Mouse (Mus musculus) heart, embryonic 10.5 days (tissue): Measurements from ENCODE around the gene D17Wsu92e. TPM values are rescaled to one million over a fixed set of nuclear protein-coding genes. Genes with fewer than 3 reads are reported as not detected.

Experiments
- DNase-seq: peaks from one replicate; pipeline ENCODE4 v3.0.0-alpha.2; 2017; ENCODE audit warnings: low spot score
- H3K27ac ChIP-seq: fragments of 300-500 bp; sonication (generic); 2 replicates; pipeline ENCODE4 v1.5.1; 2016; ENCODE audit warnings: mild to moderate bottlenecking
- H3K27me3 ChIP-seq: fragments of 300-500 bp; sonication (generic); 2 replicates; pipeline ENCODE4 v1.6.1; 2016; ENCODE audit warnings: mild to moderate bottlenecking; ENCODE audit not compliant: poor library complexity, insufficient read depth, severe bottlenecking
- H3K36me3 ChIP-seq: fragments of 300-500 bp; sonication (generic); 2 replicates; pipeline ENCODE4 v1.6.1; 2016; ENCODE audit warnings: mild to moderate bottlenecking, moderate library complexity
- H3K4me1 ChIP-seq: fragments of 300-500 bp; sonication (generic); 2 replicates; pipeline ENCODE4 v1.6.1; 2016; ENCODE audit warnings: mild to moderate bottlenecking
- H3K4me3 ChIP-seq: fragments of 300-500 bp; sonication (generic); 2 replicates; pipeline ENCODE4 v1.5.1; 2016; ENCODE audit warnings: mild to moderate bottlenecking, moderate library complexity
- H3K9me3 ChIP-seq: fragments of 300-500 bp; sonication (generic); 2 replicates; pipeline ENCODE4 v1.6.1; 2016; ENCODE audit warnings: mild to moderate bottlenecking, moderate library complexity
- WGBS: fragments of 180-500 bp; shearing (Covaris S2); methylation state at CpG from one replicate; pipeline ENCODE4 v1.1.7; 2016; 5-methylcytosine and 5-hydroxymethylcytosine counted together
- polyA plus RNA-seq: library from polyadenylated mRNA; unstranded; fragments of >200 nt; fragmentation: Nextera tagmentation; extraction: Ambion mirVana; gene quantifications from 2 replicates; pipeline ENCODE4 v1.2.1, GENCODE M21; 2016

The D17Wsu92e gene
- polyA plus RNA-seq, 1 experiment from 2014 or later: 17.2 TPM

- Histone ChIP-seq H3K4me3 (no peak overlapping the region), H3K4me1 (peaks cover 18% of the 10 kb centered on the region), H3K27ac (no peak overlapping the region), H3K9me3 (peaks cover 5% of the 10 kb centered on the region; the same call in 1 of the 2 replicates), H3K36me3 (peaks cover 56% of the 10 kb centered on the region), H3K27me3 (no peaks in the 10 kb centered on the region)
- DNase-seq: no peak
- 66% methylated on average over 8 of the region's 8 CpGs for WGBS
Observed at GRCm38 (mm10) chr17:27768817-27769542, 51.5 kb downstream of the D17Wsu92e start.

- H3K9me3 ChIP-seq: peaks cover 5% of the 10 kb centered on the region; the same call in 1 of the 2 replicates
- peaks cover 9% of the 10 kb centered on the region; the same call in 1 of the 2 replicates for H3K4me1 ChIP-seq
- peaks cover 56% of the 10 kb centered on the region for H3K36me3 ChIP-seq
- no peak for DNase-seq
- no peak overlapping the region for H3K4me3 ChIP-seq
- H3K27me3 ChIP-seq: no peaks in the 10 kb centered on the region
- H3K27ac ChIP-seq: no peak overlapping the region
- WGBS: 83% methylated on average over 12 of the region's 12 CpGs
Observed at GRCm38 (mm10) chr17:27767543-27767942, 52.9 kb downstream of the D17Wsu92e start.

- Histone ChIP-seq H3K36me3 (peaks cover 56% of the 10 kb centered on the region), H3K27me3 (no peaks in the 10 kb centered on the region), H3K27ac (no peak overlapping the region), H3K4me3 (no peak overlapping the region), H3K4me1 (peaks cover 10% of the 10 kb centered on the region; the same call in 1 of the 2 replicates), H3K9me3 (peaks cover 5% of the 10 kb centered on the region; the same call in 1 of the 2 replicates)
- WGBS: 89% methylated on average over 5 of the region's 5 CpGs
- no peak for DNase-seq
Observed at GRCm38 (mm10) chr17:27767120-27767519, 53.3 kb downstream of the D17Wsu92e start.

- Histone ChIP-seq H3K27me3 (no peaks in the 10 kb centered on the region), H3K36me3 (peaks cover 58% of the 10 kb centered on the region), H3K4me3 (no peak overlapping the region), H3K4me1 (peaks cover 23% of the 10 kb centered on the region), H3K27ac (no peak overlapping the region), H3K9me3 (peaks cover 5% of the 10 kb centered on the region; the same call in 1 of the 2 replicates)
- DNase-seq: no peak
- 94% methylated on average over 6 of the region's 6 CpGs for WGBS
Observed at GRCm38 (mm10) chr17:27765066-27765465, 55.4 kb downstream of the D17Wsu92e start.

- 92% methylated on average over 2 of the region's 2 CpGs for WGBS
- H3K36me3 ChIP-seq: peaks cover 58% of the 10 kb centered on the region
- H3K4me3 ChIP-seq: no peak overlapping the region
- H3K27me3 ChIP-seq: no peaks in the 10 kb centered on the region
- H3K27ac ChIP-seq: no peak overlapping the region
- H3K9me3 ChIP-seq: peaks cover 5% of the 10 kb centered on the region; the same call in 1 of the 2 replicates
- H3K4me1 ChIP-seq: peaks cover 23% of the 10 kb centered on the region; the same call in 1 of the 2 replicates
- no peak for DNase-seq
Observed at GRCm38 (mm10) chr17:27764453-27764852, 56.0 kb downstream of the D17Wsu92e start.

- H3K27ac ChIP-seq: no peak overlapping the region
- H3K9me3 ChIP-seq: peaks cover 5% of the 10 kb centered on the region; the same call in 1 of the 2 replicates
- H3K27me3 ChIP-seq: no peaks in the 10 kb centered on the region
- no peak overlapping the region for H3K4me3 ChIP-seq
- WGBS: 92% methylated on average over 11 of the region's 11 CpGs
- DNase-seq: peak; percentile 71
- peaks cover 47% of the 10 kb centered on the region for H3K36me3 ChIP-seq
- peaks cover 34% of the 10 kb centered on the region for H3K4me1 ChIP-seq
Observed at GRCm38 (mm10) chr17:27762884-27763283, 57.6 kb downstream of the D17Wsu92e start.

GRCm38 (mm10) chr17:27761639-27762336, 58.7 kb downstream of the D17Wsu92e start:
- Histone ChIP-seq H3K4me3 (no peak overlapping the region), H3K36me3 (peaks cover 36% of the 10 kb centered on the region), H3K4me1 (peaks cover 34% of the 10 kb centered on the region), H3K27ac (peak overlapping the region; percentile 38; the same call in 1 of the 2 replicates), H3K27me3 (no peaks in the 10 kb centered on the region), H3K9me3 (peaks cover 5% of the 10 kb centered on the region; the same call in 1 of the 2 replicates)
- WGBS: 37% methylated on average over 9 of the region's 9 CpGs
- DNase-seq: peak; percentile 85

- Histone ChIP-seq H3K9me3 (peaks cover 5% of the 10 kb centered on the region; the same call in 1 of the 2 replicates), H3K36me3 (peaks cover 28% of the 10 kb centered on the region), H3K4me1 (peaks cover 34% of the 10 kb centered on the region), H3K27ac (no peak overlapping the region), H3K4me3 (no peak overlapping the region), H3K27me3 (no peaks in the 10 kb centered on the region)
- DNase-seq: no peak
- WGBS: 83% methylated on average over 6 of the region's 6 CpGs
Observed at GRCm38 (mm10) chr17:27760169-27760568, 60.3 kb downstream of the D17Wsu92e start.

GRCm38 (mm10) chr17:27751314-27752202, 68.9 kb downstream of the D17Wsu92e start:
- H3K36me3 ChIP-seq: peaks cover 38% of the 10 kb centered on the region
- H3K4me3 ChIP-seq: no peak overlapping the region
- no peaks in the 10 kb centered on the region for H3K9me3 ChIP-seq
- no peak for DNase-seq
- H3K27ac ChIP-seq: no peak overlapping the region
- H3K4me1 ChIP-seq: peaks cover 14% of the 10 kb centered on the region
- no peaks in the 10 kb centered on the region for H3K27me3 ChIP-seq
- WGBS: 90% methylated on average over 8 of the region's 8 CpGs

- DNase-seq: no peak
- Histone ChIP-seq H3K36me3 (peaks cover 32% of the 10 kb centered on the region), H3K4me3 (no peak overlapping the region), H3K27ac (no peak overlapping the region), H3K27me3 (no peaks in the 10 kb centered on the region), H3K4me1 (peaks cover 18% of the 10 kb centered on the region), H3K9me3 (no peaks in the 10 kb centered on the region)
- WGBS: 84% methylated on average over 6 of the region's 6 CpGs
Observed at GRCm38 (mm10) chr17:27750451-27750942, 70.0 kb downstream of the D17Wsu92e start.

- H3K9me3 ChIP-seq: no peaks in the 10 kb centered on the region
- DNase-seq: no peak
- 94% methylated on average over 2 of the region's 2 CpGs for WGBS
- no peak overlapping the region for H3K27ac ChIP-seq
- H3K4me1 ChIP-seq: peaks cover 26% of the 10 kb centered on the region
- H3K36me3 ChIP-seq: peaks cover 19% of the 10 kb centered on the region
- no peaks in the 10 kb centered on the region for H3K27me3 ChIP-seq
- H3K4me3 ChIP-seq: no peak overlapping the region
Observed at GRCm38 (mm10) chr17:27748123-27748522, 72.3 kb downstream of the D17Wsu92e start.

GRCm38 (mm10) chr17:27746446-27746845, 74.0 kb downstream of the D17Wsu92e start:
- no peaks in the 10 kb centered on the region for H3K9me3 ChIP-seq
- 63% methylated on average over 4 of the region's 4 CpGs for WGBS
- peaks cover 28% of the 10 kb centered on the region for H3K4me1 ChIP-seq
- no peak overlapping the region for H3K27ac ChIP-seq
- peaks cover 4% of the 10 kb centered on the region for H3K36me3 ChIP-seq
- no peaks in the 10 kb centered on the region for H3K27me3 ChIP-seq
- no peak for DNase-seq
- no peak overlapping the region for H3K4me3 ChIP-seq
